Mouse (Mus musculus): ENCODE results near the gene Fhad1.

DNA sequence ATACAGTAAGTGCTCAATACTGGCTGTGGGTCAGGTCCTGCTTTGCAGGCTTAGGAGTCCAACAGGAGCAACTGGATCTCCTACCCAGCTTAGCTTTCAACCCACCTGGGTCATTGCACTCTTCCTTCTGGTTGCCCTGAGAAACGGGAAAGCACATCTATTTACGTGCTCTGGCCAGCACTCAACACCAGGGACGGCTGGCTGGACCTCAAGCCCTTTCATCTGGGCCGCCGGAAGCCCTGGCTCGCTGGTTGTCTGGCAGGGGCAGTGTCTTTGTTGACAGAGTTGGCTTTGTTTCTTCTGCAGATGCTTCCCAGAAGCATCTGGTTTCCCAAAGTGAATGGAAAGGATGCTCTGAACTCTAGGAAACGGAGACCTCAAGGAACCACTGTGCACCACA lies 100.8 kb downstream of the Fhad1 start:
- TF ChIP-seq CTCF (IDR thresholded peaks at IDR 0.05; ENCODE audit: low read depth) (no peak), EP300 (IDR thresholded peaks at IDR 0.05; ENCODE audit: low read depth) (no peak)

Measured in liver, embryonic 14.5 days (tissue).